Mouse (Mus musculus): ENCODE data around the gene Tcaf3.
A peak's percentile ranks its signal among the peaks of the same experiment; 100 is the strongest.

DNA sequence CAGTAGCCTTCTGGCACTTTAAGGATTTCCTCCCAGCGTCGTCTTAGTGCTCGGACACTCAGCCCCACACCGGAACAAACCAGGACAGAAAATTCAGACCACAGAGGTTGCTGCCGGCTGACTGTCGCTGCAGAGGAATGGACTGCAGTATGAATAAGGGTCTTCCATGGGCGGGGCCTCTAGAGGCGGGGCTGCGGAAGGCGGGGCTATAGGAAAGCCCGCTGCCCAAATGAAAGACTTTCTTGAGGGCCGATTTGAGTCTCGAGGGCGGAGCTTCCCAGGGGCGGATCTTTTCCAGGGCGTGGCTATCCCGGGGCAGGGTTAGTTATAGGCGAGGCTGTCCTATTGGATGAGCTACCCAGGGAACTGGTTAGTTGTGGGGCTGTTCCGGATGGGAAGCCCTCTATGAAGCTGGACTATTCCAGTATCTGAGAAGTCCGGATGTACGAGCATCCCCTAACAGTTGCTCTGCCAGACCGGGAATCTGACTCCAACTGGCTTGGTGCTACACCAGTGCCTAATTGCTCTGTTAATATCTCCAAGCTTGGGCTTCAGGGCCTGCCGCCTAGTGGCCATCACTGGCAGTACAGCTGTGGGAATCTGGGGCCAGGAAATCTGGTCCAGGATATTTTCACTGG, 47.5 kb upstream of the Tcaf3 start, which contains the start of gene Tcaf2:
- TF ChIP-seq POLR2A (IDR thresholded peaks at IDR 0.05; ENCODE audit: insufficient read depth, low read length) = no peak
- TF ChIP-seq CTCF (IDR thresholded peaks at IDR 0.05; ENCODE audit: low read depth, low read length) = peak; percentile 77
- TF ChIP-seq EP300 (IDR thresholded peaks at IDR 0.05; ENCODE audit: insufficient read depth, low read depth, low read length) = no peak
